Mouse (Mus musculus) erythroblast, embryonic 14.5 days (primary cell): Measurements from ENCODE around the gene Mtr. TPM values are rescaled to one million over a fixed set of nuclear protein-coding genes. Genes with fewer than 3 reads are reported as not detected.

ENCODE experiments used
- H3K27me3 ChIP-seq: 2 replicates; pipeline ENCODE4 v1.6.1; 2012; ENCODE audit warnings: inconsistent platforms; ENCODE audit not compliant: control insufficient read depth
- H3K36me3 ChIP-seq: 2 replicates; pipeline ENCODE4 v1.6.1; 2012; ENCODE audit warnings: mild to moderate bottlenecking, inconsistent platforms; ENCODE audit not compliant: control insufficient read depth
- H3K4me1 ChIP-seq: 2 replicates; pipeline ENCODE4 v1.6.1; 2012; ENCODE audit warnings: inconsistent platforms; ENCODE audit not compliant: control insufficient read depth
- H3K4me3 ChIP-seq: replicated peaks from 2 replicates; pipeline ENCODE3; 2012; ENCODE audit warnings: moderate library complexity, mild to moderate bottlenecking, inconsistent platforms
- H3K9me3 ChIP-seq: 2 replicates; pipeline ENCODE4 v1.6.1; 2012; ENCODE audit warnings: low read length, inconsistent platforms, mixed read lengths; ENCODE audit not compliant: control insufficient read depth
- GATA1 ChIP-seq: IDR thresholded peaks from 2 replicates; pipeline ENCODE4 v1.6.1; 2012; ENCODE audit warnings: low read length, inconsistent platforms, mixed read lengths
- TAL1 ChIP-seq: IDR thresholded peaks from 3 replicates; pipeline ENCODE4 v1.6.1; 2012; ENCODE audit warnings: low read length, inconsistent platforms, mixed read lengths
- polyA plus RNA-seq: library from polyadenylated mRNA; stranded (reverse); fragments of >175 nt; gene quantifications from 2 replicates; pipeline ENCODE4 v1.2.3, GENCODE M21; 2012

Mtr gene
- polyA plus RNA-seq, 1 experiment: 0.55 TPM

DNA sequence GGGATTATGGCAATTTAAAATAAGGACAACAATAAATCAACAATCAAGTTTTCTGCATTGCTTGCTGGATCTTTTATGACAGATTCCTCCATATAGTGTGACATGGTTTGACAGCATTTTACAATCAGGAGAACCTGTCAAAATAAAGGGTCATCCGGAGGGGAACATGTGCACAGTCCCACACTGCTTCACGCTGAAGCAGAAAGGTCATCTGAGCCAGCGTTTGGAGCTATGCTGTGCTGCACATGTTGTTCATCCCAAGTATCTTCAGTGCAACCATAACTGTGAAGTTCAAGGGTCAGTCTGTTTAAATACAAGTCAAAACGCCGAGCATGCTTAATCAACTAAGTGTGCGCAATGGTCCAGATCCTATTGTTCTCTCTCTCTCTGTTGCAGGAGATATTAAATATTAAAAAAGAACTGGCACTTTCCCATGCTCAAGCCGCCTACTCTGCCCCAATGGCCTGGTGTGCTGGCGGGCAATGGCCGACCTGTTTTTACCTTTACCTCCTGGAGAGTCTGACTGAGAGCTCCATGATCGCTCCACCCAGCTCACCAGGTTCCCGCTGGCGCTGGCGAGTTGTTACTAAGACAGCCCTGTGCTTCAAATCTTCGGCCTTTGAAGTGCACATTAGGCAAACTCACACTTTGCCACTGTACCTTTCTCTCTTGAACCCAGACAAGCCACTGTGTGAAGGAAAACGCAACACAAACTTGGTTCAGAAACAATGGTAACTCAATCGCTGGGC lies 81.8 kb downstream of the Mtr start:
- TF ChIP-seq GATA1 (no peak), TAL1 (no peak)
- Histone ChIP-seq H3K27me3 (no peaks in the 10 kb centered on the region), H3K4me3 (no peak overlapping the region), H3K9me3 (no peaks in the 10 kb centered on the region), H3K4me1 (no peaks in the 10 kb centered on the region), H3K36me3 (no peaks in the 10 kb centered on the region)

DNA sequence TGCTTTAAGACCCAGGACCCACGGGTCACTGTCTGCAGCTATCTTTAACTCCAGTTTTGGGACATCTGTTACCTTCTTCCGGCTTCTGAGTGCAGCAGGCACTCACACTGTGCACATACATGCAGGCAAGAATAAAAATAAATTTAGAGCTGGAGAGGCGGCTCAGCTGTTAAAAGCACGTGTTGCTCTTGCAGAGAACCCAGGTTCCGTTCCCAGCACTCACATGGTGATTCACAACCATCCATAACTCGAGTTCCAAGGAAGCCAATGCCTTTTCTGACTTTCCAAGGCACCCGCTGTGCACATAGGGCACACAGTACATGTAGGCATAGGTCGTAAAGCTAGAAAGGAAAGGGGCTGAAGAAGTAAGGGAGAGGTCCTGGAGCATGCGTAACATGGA lies 90.6 kb downstream of the Mtr start:
- Histone ChIP-seq H3K9me3 (no peaks in the 10 kb centered on the region), H3K4me1 (no peaks in the 10 kb centered on the region), H3K27me3 (no peaks in the 10 kb centered on the region), H3K36me3 (no peaks in the 10 kb centered on the region), H3K4me3 (no peak overlapping the region)
- TF ChIP-seq TAL1: no peak

DNA sequence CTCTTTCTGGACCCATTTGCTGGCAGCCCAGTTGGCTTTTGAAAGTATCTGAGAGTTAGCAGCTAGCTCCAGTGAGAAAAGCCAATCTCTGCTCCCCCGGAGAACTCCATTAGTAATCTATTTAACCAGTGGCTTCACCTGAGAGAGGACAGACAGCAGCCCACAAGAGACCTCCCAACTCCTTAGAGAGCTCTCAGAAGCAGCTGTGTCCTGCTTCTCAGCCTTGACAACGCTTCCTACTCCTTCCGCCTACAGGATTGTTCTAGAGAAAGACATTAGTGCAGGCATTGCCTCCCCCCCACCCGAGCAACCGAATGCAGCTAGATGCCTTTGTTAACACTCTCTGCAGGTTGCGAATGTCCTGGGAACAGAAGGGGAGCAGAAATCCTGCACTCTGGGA lies 91.5 kb downstream of the Mtr start:
- Histone ChIP-seq H3K27me3 (no peaks in the 10 kb centered on the region), H3K36me3 (no peaks in the 10 kb centered on the region), H3K4me1 (no peaks in the 10 kb centered on the region), H3K4me3 (no peak overlapping the region), H3K9me3 (no peaks in the 10 kb centered on the region)
- TF ChIP-seq GATA1: no peak
- TF ChIP-seq TAL1: no peak

DNA sequence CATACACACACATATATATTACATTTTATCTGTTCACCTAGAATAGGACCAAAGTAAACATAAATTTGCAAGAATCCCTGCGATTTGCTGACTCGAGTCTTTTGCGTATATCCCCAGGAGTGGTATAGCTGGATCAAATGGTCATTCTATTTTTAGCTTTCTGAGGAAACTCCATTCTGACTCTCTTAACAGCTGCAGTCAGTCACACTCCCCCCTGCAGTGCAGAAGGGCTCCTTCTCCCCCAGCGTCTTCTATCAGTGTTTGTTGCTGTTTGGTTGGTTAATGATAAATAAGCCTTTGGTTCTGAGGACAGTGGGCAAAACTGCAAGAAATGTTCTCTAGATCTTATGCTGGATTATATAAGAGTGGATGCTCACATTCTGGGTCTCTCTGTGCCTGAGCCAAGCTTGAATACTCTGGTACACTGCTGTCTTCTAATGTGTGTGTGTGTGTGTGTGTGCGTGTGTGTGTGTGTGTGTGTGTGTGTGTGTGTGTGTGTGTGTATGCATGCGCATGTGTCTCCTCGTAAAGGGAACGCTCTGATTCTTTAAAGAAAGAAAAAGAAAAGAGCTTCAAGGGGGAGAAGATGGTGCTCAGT lies 92.4 kb downstream of the Mtr start:
- Histone ChIP-seq H3K4me3 (no peak overlapping the region), H3K4me1 (no peaks in the 10 kb centered on the region), H3K36me3 (no peaks in the 10 kb centered on the region), H3K9me3 (no peaks in the 10 kb centered on the region), H3K27me3 (no peaks in the 10 kb centered on the region)
- TF ChIP-seq TAL1 (no peak), GATA1 (no peak)

DNA sequence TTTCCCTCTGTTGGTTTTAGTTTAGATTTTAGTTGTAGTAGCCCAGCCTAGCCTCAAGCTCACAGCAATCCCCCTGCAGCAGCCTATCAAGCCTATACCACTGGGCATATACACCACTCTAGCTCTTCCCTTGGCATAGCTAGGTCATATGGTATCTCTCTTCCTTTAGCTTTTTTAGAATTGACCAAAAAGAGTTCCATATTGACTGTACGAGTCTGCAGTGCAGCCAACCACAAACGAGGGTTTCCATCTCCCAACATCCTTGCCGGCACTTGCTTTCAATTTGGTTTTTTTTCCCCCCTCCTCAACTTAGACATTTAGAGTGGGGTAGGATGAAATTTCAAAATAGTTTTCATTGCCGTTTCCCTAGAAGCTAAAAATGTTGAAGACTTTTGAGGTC lies 95.5 kb downstream of the Mtr start:
- Histone ChIP-seq H3K27me3 (no peaks in the 10 kb centered on the region), H3K9me3 (no peaks in the 10 kb centered on the region), H3K4me3 (no peak overlapping the region), H3K36me3 (no peaks in the 10 kb centered on the region), H3K4me1 (no peaks in the 10 kb centered on the region)
- TF ChIP-seq GATA1 (no peak), TAL1 (no peak)

DNA sequence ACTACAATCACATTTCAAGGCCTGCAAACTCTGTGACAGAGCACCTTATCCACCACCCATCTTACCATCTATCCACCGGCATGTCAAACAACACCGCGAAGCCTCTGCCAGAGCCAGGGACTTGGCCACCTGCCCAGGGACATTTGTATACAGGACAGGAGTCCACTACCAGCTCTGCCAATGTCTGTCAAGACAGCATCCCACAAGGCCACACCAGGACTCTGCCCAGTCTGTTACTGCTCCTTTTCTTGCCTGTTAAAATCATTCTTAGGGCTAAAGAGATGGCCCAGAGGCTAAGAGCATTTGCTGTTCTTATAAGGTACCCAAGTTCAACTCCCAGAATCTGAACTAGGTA lies 97.8 kb downstream of the Mtr start:
- Histone ChIP-seq H3K27me3 (no peaks in the 10 kb centered on the region), H3K9me3 (no peaks in the 10 kb centered on the region), H3K4me1 (no peaks in the 10 kb centered on the region), H3K4me3 (no peak overlapping the region), H3K36me3 (no peaks in the 10 kb centered on the region)
- no peak for TF ChIP-seq TAL1
- TF ChIP-seq GATA1: no peak

DNA sequence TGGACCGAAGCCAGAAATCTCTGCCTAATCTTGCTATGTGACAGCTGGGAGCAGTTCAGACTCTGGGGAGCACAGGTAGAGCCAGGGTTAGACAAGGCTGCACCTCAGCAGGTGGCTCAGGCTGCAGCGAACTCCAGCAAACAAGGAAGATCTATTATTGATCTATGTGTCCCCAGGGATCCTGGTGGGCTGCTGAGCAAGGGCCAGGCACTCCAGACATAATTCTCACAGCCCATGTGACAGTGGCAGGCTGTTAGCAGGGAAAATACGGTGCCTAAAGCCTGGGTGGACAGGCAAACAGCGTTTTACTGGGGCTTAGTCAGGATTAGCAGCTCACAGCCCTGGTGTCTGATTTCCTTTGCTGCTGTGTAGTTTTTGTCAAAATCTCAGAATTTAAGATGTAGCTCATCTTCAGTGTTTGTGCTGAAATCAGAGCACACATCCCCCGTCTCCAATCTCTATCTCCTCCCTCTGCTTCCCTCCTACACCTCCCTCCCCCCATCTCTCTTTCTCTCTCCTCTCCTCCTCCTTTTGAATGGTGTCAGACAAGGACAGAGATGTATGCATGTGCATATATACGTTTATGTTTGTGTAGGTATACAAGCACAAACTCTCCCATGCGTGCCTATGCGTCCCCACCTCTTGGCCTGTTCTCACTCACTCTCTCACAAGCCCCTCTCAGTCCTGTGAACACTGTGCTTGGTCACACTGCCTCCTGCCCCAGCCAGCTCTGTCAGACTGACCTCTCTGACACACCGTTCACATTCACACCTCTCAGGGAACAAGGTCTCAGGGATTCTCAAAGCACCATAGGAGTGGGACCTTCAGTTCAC lies 98.4 kb downstream of the Mtr start:
- H3K4me3 ChIP-seq: no peak overlapping the region
- H3K9me3 ChIP-seq: no peaks in the 10 kb centered on the region
- H3K27me3 ChIP-seq: no peaks in the 10 kb centered on the region
- no peaks in the 10 kb centered on the region for H3K4me1 ChIP-seq
- no peak for TF ChIP-seq TAL1
- TF ChIP-seq GATA1: no peak
- no peaks in the 10 kb centered on the region for H3K36me3 ChIP-seq

DNA sequence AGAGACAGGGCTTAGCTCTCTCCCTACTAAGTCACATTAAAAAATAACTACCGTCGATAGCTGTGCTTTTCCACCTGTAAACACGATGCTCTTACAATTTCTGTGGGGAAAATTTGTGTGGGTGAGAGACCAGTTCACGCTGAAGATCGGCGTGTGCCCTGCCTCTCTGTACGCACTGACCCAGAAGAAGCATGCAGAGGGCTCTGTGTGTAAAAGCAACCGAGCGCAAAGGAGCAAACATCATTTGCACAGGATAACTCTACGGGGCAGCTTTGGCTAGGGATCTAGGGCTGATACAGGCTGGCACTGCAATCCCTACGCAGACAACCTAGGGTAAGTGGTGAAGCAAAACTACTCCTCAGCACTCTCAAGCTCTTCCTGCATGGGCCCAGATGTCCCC lies 104.0 kb downstream of the Mtr start:
- Histone ChIP-seq H3K27me3 (no peaks in the 10 kb centered on the region), H3K36me3 (no peaks in the 10 kb centered on the region), H3K9me3 (no peaks in the 10 kb centered on the region), H3K4me3 (no peak overlapping the region), H3K4me1 (no peaks in the 10 kb centered on the region)
- TF ChIP-seq TAL1 (no peak), GATA1 (no peak)

DNA sequence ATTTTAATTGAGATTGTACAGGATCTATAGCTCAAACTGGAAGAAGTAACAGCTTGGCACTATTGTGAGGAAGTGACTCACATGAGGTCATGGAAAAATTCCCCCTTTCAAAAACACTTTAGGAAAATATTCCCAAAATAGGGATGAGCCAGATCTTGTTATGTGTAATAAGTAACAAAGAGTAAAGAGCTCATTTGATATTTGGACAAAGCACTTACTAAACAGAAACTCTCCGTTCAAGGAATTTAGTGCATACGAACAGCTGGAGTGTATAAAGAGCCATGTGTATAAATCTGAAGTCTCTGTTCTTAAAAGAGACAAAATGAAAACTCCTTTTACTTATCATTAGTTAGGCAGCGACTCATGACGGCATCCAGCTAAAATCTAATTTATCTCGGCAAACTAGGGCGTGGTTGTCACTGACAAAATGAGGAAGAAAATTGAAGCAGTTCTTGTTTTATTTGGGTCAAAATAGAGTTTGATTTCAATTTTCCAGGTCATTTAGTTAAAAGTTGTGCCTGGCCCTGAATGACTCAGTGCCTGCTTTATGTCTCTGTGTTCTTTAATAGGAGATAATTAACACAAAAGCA lies 110.9 kb downstream of the Mtr start:
- Histone ChIP-seq H3K36me3 (no peaks in the 10 kb centered on the region), H3K4me1 (peaks cover 3% of the 10 kb centered on the region), H3K9me3 (no peaks in the 10 kb centered on the region), H3K4me3 (no peak overlapping the region), H3K27me3 (no peaks in the 10 kb centered on the region)
- TF ChIP-seq TAL1 (no peak), GATA1 (no peak)
